Mouse (Mus musculus): ENCODE data around the gene Ankzf1. TPM values are rescaled to one million over a fixed set of nuclear protein-coding genes. Genes with fewer than 3 reads are reported as not detected.

Ankzf1 gene
- polyA plus RNA-seq, 1 experiment from 2014 or later = 32.7 TPM

DNA sequence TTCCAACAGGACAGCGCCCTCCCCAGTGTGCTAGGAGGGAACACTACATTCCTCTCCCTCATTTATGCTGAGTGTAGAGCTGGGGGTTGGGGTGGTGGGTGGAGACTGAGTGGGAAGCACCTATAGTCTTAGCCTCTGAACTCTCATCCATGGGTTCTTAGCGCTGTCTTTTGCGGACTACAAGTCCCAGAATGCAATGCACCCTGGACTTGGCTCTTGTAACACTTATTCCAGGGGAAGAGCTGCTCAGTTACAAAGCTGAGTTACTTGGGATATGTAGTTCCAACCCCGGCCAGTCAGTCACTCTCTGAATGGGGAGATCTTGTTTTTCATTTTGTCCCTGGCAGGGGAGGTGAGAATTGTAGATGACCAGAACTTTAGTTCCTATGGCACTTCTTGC, 52.9 kb downstream of the Ankzf1 start:
- H3K4me2 ChIP-seq (ENCODE audit: low read length) = no peak overlapping the region
- no peak overlapping the region for H3K9ac ChIP-seq (replicated peaks; ENCODE audit: low read depth, low read length)
- no peak overlapping the region for H3K4me3 ChIP-seq (replicated peaks; ENCODE audit: low read length)
- ATAC-seq = peak; percentile 88
- peaks cover 4% of the 10 kb centered on the region for H3K4me1 ChIP-seq (replicated peaks; ENCODE audit: control insufficient read depth, insufficient read depth, low read length)
- 16% methylated on average over 4 of the region's 4 CpGs for WGBS
- H3K27me3 ChIP-seq (replicated peaks; ENCODE audit: control insufficient read depth, insufficient read depth, low read length) = no peaks in the 10 kb centered on the region
- H3K27ac ChIP-seq (ENCODE audit: low read length) = no peak overlapping the region
- H3K36me3 ChIP-seq (ENCODE audit: control insufficient read depth, insufficient read depth) = peaks cover 4% of the 10 kb centered on the region
- H3K9me3 ChIP-seq (ENCODE audit: control insufficient read depth, low read length) = no peaks in the 10 kb centered on the region

DNA sequence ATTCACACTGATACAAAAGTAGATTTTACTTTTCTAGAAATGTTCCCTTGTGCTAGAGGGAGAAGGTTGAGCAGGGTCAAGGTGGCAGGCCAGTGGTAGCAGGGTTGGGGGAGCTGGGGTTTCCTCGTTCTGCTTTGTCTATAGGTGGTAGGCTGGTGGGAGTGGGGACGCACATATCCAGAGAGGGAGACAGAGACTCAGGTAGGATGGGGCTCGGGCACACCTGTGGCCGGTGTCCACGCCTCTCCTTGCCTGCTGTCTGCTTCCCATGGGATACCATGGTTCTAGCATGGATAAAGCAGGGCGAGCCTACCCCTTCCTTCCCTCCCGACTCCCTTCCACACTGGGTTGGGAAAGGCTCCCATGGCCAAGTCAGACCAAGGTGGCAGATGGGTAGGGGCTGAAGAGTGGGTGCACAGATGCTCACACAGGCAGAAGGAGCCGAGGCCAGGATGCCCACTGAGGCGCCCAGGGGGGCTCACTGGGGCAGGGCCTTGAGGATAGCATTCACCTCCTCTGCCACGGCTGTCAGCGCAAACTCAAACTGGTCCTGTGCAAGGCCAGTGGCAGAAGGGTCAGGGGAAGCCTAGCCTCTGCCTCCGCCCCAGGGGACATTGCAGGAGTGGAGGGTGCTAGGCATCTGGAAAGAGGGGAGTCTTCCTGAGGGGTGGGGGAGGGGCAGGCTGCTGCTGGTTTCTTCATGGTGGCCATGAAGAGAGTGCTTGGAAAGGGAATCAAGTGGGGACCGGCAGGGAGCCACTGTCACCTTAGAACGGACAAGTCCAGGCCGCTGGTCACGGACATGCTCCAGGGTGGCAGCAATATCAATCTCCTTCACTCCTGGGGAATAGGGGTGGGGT, 55.4 kb downstream of the Ankzf1 start:
- no peak overlapping the region for H3K4me2 ChIP-seq (ENCODE audit: low read length)
- no peaks in the 10 kb centered on the region for H3K9me3 ChIP-seq (ENCODE audit: control insufficient read depth, low read length)
- WGBS = 77% methylated on average over 16 of the region's 16 CpGs
- H3K36me3 ChIP-seq (ENCODE audit: control insufficient read depth, insufficient read depth) = no peaks in the 10 kb centered on the region; the same call in 1 of the 2 replicates
- no peak for ATAC-seq
- H3K27me3 ChIP-seq (replicated peaks; ENCODE audit: control insufficient read depth, insufficient read depth, low read length) = no peaks in the 10 kb centered on the region
- H3K27ac ChIP-seq (ENCODE audit: low read length) = no peak overlapping the region
- peaks cover 12% of the 10 kb centered on the region for H3K4me1 ChIP-seq (replicated peaks; ENCODE audit: control insufficient read depth, insufficient read depth, low read length)
- no peak overlapping the region for H3K4me3 ChIP-seq (replicated peaks; ENCODE audit: low read length)
- no peak overlapping the region for H3K9ac ChIP-seq (replicated peaks; ENCODE audit: low read depth, low read length)

DNA sequence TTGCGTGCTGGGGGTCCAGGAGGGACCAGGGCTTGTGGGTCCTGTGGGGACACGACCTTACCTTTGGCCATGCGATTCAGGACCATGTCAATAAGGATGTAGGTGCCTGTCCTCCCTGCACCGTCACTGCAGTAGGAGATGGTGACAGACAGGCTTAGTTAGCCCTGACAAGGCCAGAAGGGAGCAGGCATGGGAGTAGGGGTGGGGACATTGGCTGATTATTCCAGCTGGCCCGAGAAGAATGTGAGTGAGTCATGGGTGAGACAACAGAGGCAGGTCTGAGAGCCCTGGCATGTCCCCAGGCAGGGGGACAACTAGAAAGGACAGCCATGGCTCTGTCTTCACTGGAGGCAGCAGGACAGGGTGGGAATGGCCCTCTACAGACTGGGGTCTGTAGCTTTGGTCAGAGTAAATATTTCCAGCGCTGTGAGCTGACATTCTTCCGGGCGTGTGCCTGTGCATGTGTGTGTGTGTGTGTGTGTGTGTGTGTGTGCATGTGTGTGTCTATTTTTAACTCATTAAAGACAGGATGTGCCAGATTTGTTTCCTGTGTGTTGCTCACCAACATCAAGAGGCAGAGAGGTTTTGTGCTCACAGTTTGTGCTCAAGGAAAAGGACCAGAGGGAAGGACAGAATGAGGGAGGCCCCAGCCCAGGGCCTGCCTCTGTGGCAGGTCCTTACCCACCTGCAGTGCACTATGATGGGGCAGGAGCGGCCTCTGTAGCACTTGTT, 56.3 kb downstream of the Ankzf1 start:
- H3K4me1 ChIP-seq (replicated peaks; ENCODE audit: control insufficient read depth, insufficient read depth, low read length) = peaks cover 12% of the 10 kb centered on the region
- 51% methylated on average over 9 of the region's 9 CpGs for WGBS
- no peak overlapping the region for H3K4me2 ChIP-seq (ENCODE audit: low read length)
- no peak overlapping the region for H3K27ac ChIP-seq (ENCODE audit: low read length)
- H3K36me3 ChIP-seq (ENCODE audit: control insufficient read depth, insufficient read depth) = no peaks in the 10 kb centered on the region; the same call in 1 of the 2 replicates
- no peaks in the 10 kb centered on the region for H3K9me3 ChIP-seq (ENCODE audit: control insufficient read depth, low read length)
- no peak overlapping the region for H3K4me3 ChIP-seq (replicated peaks; ENCODE audit: low read length)
- no peaks in the 10 kb centered on the region for H3K27me3 ChIP-seq (replicated peaks; ENCODE audit: control insufficient read depth, insufficient read depth, low read length)
- H3K9ac ChIP-seq (replicated peaks; ENCODE audit: low read depth, low read length) = 0 out of 2 replicates have a peak overlapping the region, but pooled peaks have one; percentile 9
- ATAC-seq = no peak

Small RNA genes lying within 50 kb of the gene (microRNA-seq; reads per million reads assigned to microRNA genes)
- gene Gm27943 = not detected

Other genes starting within 250 kb of the Ankzf1 start
- gene Ihh, start 240.5 kb upstream of the Ankzf1 start, polyA plus RNA-seq (2015; fragmentation: Nextera tagmentation; extraction: Ambion mirVana) = 0.16 TPM in 2 replicates
- gene Nhej1, start 67.0 kb upstream of the Ankzf1 start, polyA plus RNA-seq (2015; fragmentation: Nextera tagmentation; extraction: Ambion mirVana) = 6.6 and 8.2 TPM in 2 replicates
- not detected in 2 replicates for gene Slc23a3, start 58.3 kb upstream of the Ankzf1 start, polyA plus RNA-seq (2015; fragmentation: Nextera tagmentation; extraction: Ambion mirVana)
- 57.1 and 58.5 TPM in 2 replicates for gene Cnppd1, start 49.4 kb upstream of the Ankzf1 start, polyA plus RNA-seq (2015; fragmentation: Nextera tagmentation; extraction: Ambion mirVana)
- 91.9 and 102 TPM in 2 replicates for gene Retreg2, start 49.4 kb upstream of the Ankzf1 start, polyA plus RNA-seq (2015; fragmentation: Nextera tagmentation; extraction: Ambion mirVana)
- 41.9 and 47.2 TPM in 2 replicates for gene Zfand2b, start 23.5 kb upstream of the Ankzf1 start, polyA plus RNA-seq (2015; fragmentation: Nextera tagmentation; extraction: Ambion mirVana)
- 44.0 and 51.9 TPM in 2 replicates for gene Abcb6, start 11.8 kb upstream of the Ankzf1 start, polyA plus RNA-seq (2015; fragmentation: Nextera tagmentation; extraction: Ambion mirVana)
- gene Atg9a, start within 50 bp of the Ankzf1 start, polyA plus RNA-seq (2015; fragmentation: Nextera tagmentation; extraction: Ambion mirVana) = 46.4 and 48.8 TPM in 2 replicates
- gene Glb1l, start 18.7 kb downstream of the Ankzf1 start, polyA plus RNA-seq (2015; fragmentation: Nextera tagmentation; extraction: Ambion mirVana) = 20.7 and 22.0 TPM in 2 replicates
- 130 and 151 TPM in 2 replicates for gene Stk16, start 18.7 kb downstream of the Ankzf1 start, polyA plus RNA-seq (2015; fragmentation: Nextera tagmentation; extraction: Ambion mirVana)
- 18.6 and 18.7 TPM in 2 replicates for gene Tuba4a, start 27.7 kb downstream of the Ankzf1 start, polyA plus RNA-seq (2015; fragmentation: Nextera tagmentation; extraction: Ambion mirVana)
- not detected in 2 replicates for gene A630095N17Rik, start 40.0 kb downstream of the Ankzf1 start, polyA plus RNA-seq (2015; fragmentation: Nextera tagmentation; extraction: Ambion mirVana)
- 51.5 and 59.3 TPM in 2 replicates for gene Dnajb2, start 44.3 kb downstream of the Ankzf1 start, polyA plus RNA-seq (2015; fragmentation: Nextera tagmentation; extraction: Ambion mirVana)
- 6.1 and 10.7 TPM in 2 replicates for gene Ptprn, start 72.4 kb downstream of the Ankzf1 start, polyA plus RNA-seq (2015; fragmentation: Nextera tagmentation; extraction: Ambion mirVana)
- gene Resp18, start 86.3 kb downstream of the Ankzf1 start, polyA plus RNA-seq (2015; fragmentation: Nextera tagmentation; extraction: Ambion mirVana) = 29.3 and 76.1 TPM in 2 replicates
- gene Dnpep, start 125.8 kb downstream of the Ankzf1 start, polyA plus RNA-seq (2015; fragmentation: Nextera tagmentation; extraction: Ambion mirVana) = 146 and 150 TPM in 2 replicates
- gene Des, start 168.2 kb downstream of the Ankzf1 start, polyA plus RNA-seq (2015; fragmentation: Nextera tagmentation; extraction: Ambion mirVana) = 1.2 and 1.5 TPM in 2 replicates
- gene Speg, start 183.1 kb downstream of the Ankzf1 start, polyA plus RNA-seq (2015; fragmentation: Nextera tagmentation; extraction: Ambion mirVana) = 10.7 and 12.9 TPM in 2 replicates
- 86.4 and 93.1 TPM in 2 replicates for gene Gmppa, start 243.8 kb downstream of the Ankzf1 start, polyA plus RNA-seq (2015; fragmentation: Nextera tagmentation; extraction: Ambion mirVana)